Mouse (Mus musculus) embryonic fibroblast, embryonic 13.5 days (primary cell): Measurements from ENCODE around the gene Rtbdn.

Source experiments
- CTCF ChIP-seq: IDR thresholded peaks from 2 replicates; pipeline ENCODE4 v1.5.1; 2011; ENCODE audit warnings: mild to moderate bottlenecking, control low read depth, low read length, moderate library complexity, borderline replicate concordance; ENCODE audit not compliant: insufficient read depth
- POLR2A ChIP-seq: IDR thresholded peaks from 2 replicates; pipeline ENCODE4 v1.6.1; 2011; ENCODE audit warnings: low read depth, mild to moderate bottlenecking, control low read depth, low read length, moderate library complexity

DNA sequence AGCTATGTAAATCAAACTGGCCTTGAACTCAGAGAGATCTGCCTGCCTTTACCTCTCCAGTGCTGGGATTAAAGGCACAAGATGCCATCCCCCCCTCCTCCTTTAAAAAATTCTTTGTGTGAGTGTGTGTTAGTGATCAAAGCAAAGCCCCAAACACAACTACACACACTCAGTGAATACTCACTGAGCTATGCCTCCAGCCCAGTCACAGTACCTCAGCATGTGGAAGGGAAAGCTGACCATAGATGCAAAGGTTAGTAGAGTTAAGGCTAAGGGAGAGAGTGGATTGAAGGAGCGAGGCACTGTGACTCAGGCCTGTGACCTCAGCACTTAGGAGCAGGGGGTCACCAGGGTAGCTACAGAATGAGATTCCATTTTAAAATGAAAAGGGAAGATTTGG lies 26.3 kb downstream of the Rtbdn start:
- TF ChIP-seq CTCF, result no peak
- TF ChIP-seq POLR2A, result no peak
